Mouse (Mus musculus) central nervous system, embryonic 11.5 days (tissue): Measurements from ENCODE around the gene Pla2g3. TPM values are rescaled to one million over a fixed set of nuclear protein-coding genes. Genes with fewer than 3 reads are reported as not detected.

Experiments
- polyA plus RNA-seq: library from polyadenylated mRNA; depleted of rRNA; stranded (reverse); fragments of >200 nt; gene quantifications from 2 replicates; pipeline ENCODE4 v1.2.3, GENCODE M21; 2012; rRNA removed

Gene Pla2g3
- 0.94 and 1.3 TPM in 2 replicates for polyA plus RNA-seq

DNA sequence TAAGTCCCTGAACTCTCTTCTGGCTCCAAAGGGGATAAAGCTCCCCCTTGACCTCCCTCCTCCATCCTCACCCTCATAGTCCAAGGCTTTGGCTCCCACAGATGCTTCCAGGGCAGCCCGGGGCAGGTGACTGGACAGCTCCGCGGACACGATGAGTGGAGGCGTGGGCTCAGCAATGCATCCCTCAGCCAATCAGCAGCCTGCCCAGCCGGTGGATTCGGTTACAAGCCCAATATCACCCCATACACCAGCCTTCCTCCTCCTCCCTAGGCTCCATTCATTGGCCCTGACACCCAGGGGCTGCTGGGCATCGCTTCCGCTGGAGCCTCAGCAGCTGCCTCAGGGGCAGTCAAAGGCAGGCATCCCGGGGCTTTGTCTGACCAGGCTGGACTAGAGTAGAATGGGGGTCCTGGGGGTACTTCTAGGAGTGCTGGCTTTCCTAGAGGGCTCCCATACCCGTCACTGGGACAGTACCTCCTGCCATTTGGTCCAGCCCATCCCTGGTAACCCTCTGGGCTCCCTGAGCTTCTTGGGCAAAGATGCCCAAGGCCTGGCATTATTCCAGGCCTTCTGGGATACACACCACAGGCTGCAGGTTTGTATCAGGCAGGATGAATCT is at the start of gene Pla2g3:
TSS of gene Pla2g3 (plus strand) at position 333 of the 619 bp plus-strand sequence.

GRCm38 (mm10) chr11:3452167-3452639 is 35.9 kb upstream of the Pla2g3 start, which contains the start of gene Rnf185:
Gene Rnf185 (minus strand): TSS chr11:3452363.

DNA sequence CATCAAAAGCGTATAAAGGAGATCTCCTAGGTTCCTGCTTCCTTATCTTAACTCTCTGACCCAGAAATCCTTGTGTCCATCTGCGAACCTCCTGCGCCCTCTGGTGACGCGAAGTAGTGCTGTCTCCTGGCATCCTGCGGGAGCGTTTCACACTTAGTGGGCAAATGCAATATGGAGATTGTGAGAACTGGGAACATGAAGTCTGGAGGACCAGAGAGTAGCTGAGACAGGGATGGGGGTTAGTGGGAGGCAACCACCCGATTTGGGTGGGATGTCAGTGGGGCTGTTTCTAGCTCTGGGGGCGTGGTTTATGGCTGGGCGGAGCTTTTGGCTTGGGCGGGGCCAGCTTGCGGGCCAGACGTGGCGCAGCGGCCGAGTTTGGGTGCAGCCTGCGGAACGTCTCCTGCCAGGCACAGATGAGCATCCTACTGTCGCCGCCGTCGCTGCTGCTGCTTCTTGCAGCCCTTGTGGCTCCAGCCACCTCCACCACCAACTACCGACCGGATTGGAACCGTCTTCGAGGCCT is 26.5 kb downstream of the Pla2g3 start, which contains the start of gene Selenom:
TSS of gene Selenom (plus strand) at position 156 of the 526 bp plus-strand sequence.

GRCm38 (mm10) chr11:3540451-3541085 is 52.5 kb downstream of the Pla2g3 start, which contains the start of gene Smtn:
Gene Smtn (minus strand): TSS chr11:3540612.

Other genes starting within 250 kb of the Pla2g3 start
- 125 TPM in 2 replicates for gene Drg1, start 221.9 kb upstream of the Pla2g3 start, polyA plus RNA-seq
- gene Patz1, start 199.4 kb upstream of the Pla2g3 start, polyA plus RNA-seq: 88.9 and 120 TPM in 2 replicates
- gene Pik3ip1, start 157.9 kb upstream of the Pla2g3 start, polyA plus RNA-seq: 10.5 and 11.3 TPM in 2 replicates
- gene Limk2, start 79.1 kb upstream of the Pla2g3 start, polyA plus RNA-seq: 65.6 and 82.6 TPM in 2 replicates
- 21.6 and 34.7 TPM in 2 replicates for gene Rnf185, start 35.9 kb upstream of the Pla2g3 start, polyA plus RNA-seq
- 0.11 and 0.30 TPM in 2 replicates for gene Inpp5j, start 16.5 kb downstream of the Pla2g3 start, polyA plus RNA-seq
- 52.7 and 61.2 TPM in 2 replicates for gene Selenom, start 26.4 kb downstream of the Pla2g3 start, polyA plus RNA-seq
- 20.8 and 24.4 TPM in 2 replicates for gene Smtn, start 52.3 kb downstream of the Pla2g3 start, polyA plus RNA-seq
- 44.3 and 44.8 TPM in 2 replicates for gene Morc2a, start 160.9 kb downstream of the Pla2g3 start, polyA plus RNA-seq